Mouse (Mus musculus) skeletal muscle tissue, postnatal 0 days (tissue): ENCODE results near the gene Ptgr2. TPM values are rescaled to one million over a fixed set of nuclear protein-coding genes. Genes with fewer than 3 reads are reported as not detected.

ENCODE experiments used
- polyA plus RNA-seq: library from polyadenylated mRNA; unstranded; fragments of >200 nt; fragmentation: Nextera tagmentation; extraction: Ambion mirVana; gene quantifications from 2 replicates; pipeline ENCODE4 v1.2.1, GENCODE M21; 2015

Ptgr2 gene
- 64.0 and 72.2 TPM in 2 replicates for polyA plus RNA-seq

GRCm38 (mm10) chr12:84284885-84285592 is at the start of gene Ptgr2:
Gene Ptgr2, plus strand, starts transcription at chr12:84285232.

GRCm38 (mm10) chr12:84316721-84317621 is 31.9 kb downstream of the Ptgr2 start, which contains the start of gene Zfp410:
Gene Zfp410, plus strand, starts transcription at chr12:84316852.

GRCm38 (mm10) chr12:84361555-84362489 is 76.8 kb downstream of the Ptgr2 start, which contains the start of the genes Coq6 and Fam161b:
Gene Coq6, plus strand, starts transcription at chr12:84361657.
Gene Fam161b, minus strand, starts transcription at chr12:84361833.

Other genes with a start within 250 kb of the Ptgr2 start
- 0.67 and 2.2 TPM in 2 replicates for gene Acot4, start 246.9 kb upstream of the Ptgr2 start, polyA plus RNA-seq
- not detected in 2 replicates for gene Gm49366, start 246.3 kb upstream of the Ptgr2 start, polyA plus RNA-seq
- 0.14 and 0.78 TPM in 2 replicates for gene Acot3, start 233.1 kb upstream of the Ptgr2 start, polyA plus RNA-seq
- gene Acot5, start 215.9 kb upstream of the Ptgr2 start, polyA plus RNA-seq = 0.14 and 1.3 TPM in 2 replicates
- gene Acot6, start 184.6 kb upstream of the Ptgr2 start, polyA plus RNA-seq = 1.7 and 1.9 TPM in 2 replicates
- gene Dnal1, start 170.9 kb upstream of the Ptgr2 start, polyA plus RNA-seq = 2.4 and 3.0 TPM in 2 replicates
- 0.23 and 0.26 TPM in 2 replicates for gene Pnma1, start 136.7 kb upstream of the Ptgr2 start, polyA plus RNA-seq
- 4.9 and 5.7 TPM in 2 replicates for gene Elmsan1, start 66.4 kb upstream of the Ptgr2 start, polyA plus RNA-seq
- gene Zfp410, start 31.6 kb downstream of the Ptgr2 start, polyA plus RNA-seq = 31.5 and 33.8 TPM in 2 replicates
- 44.9 and 45.2 TPM in 2 replicates for gene Coq6, start 76.4 kb downstream of the Ptgr2 start, polyA plus RNA-seq
- gene Fam161b, start 76.6 kb downstream of the Ptgr2 start, polyA plus RNA-seq = 0.46 and 0.90 TPM in 2 replicates
- gene Entpd5, start 123.8 kb downstream of the Ptgr2 start, polyA plus RNA-seq = 5.3 and 6.6 TPM in 2 replicates
- 0.54 and 0.71 TPM in 2 replicates for gene Bbof1, start 123.8 kb downstream of the Ptgr2 start, polyA plus RNA-seq
- gene Rnf113a2, start 132.0 kb downstream of the Ptgr2 start, polyA plus RNA-seq = 15.7 and 17.7 TPM in 2 replicates
- gene Aldh6a1, start 165.8 kb downstream of the Ptgr2 start, polyA plus RNA-seq = 36.8 and 77.0 TPM in 2 replicates
- gene Lin52, start 166.2 kb downstream of the Ptgr2 start, polyA plus RNA-seq = 7.3 and 8.9 TPM in 2 replicates